Mouse (Mus musculus) thymus, adult 18-20 months (tissue): ENCODE results near the gene Pcolce.

Experiments used
- DNase-seq, 2 experiments: peaks; one replicate each; pipeline ENCODE4 v3.0.0; 2022; ENCODE audit warnings: mixed read lengths in 2 of 2

Gene Pcolce

GRCm38 (mm10) chr5:137613550-137613949 lies at the start of gene Pcolce:
Gene Pcolce, minus strand, starts transcription at chr5:137613784.
- no peak for DNase-seq

- DNase-seq = no peak
Measured at GRCm38 (mm10) chr5:137663057-137663456, 49.5 kb upstream of the Pcolce start.

GRCm38 (mm10) chr5:137660064-137660688 lies 46.6 kb upstream of the Pcolce start:
- DNase-seq = no peak

- no peak for DNase-seq
Measured at GRCm38 (mm10) chr5:137656977-137657376, 43.4 kb upstream of the Pcolce start.

- DNase-seq = no peak
Measured at GRCm38 (mm10) chr5:137654746-137655145, 41.2 kb upstream of the Pcolce start.

GRCm38 (mm10) chr5:137653366-137653765 lies 39.8 kb upstream of the Pcolce start:
- no peak for DNase-seq

- DNase-seq = no peak
Measured at GRCm38 (mm10) chr5:137652474-137652873, 38.9 kb upstream of the Pcolce start.

- DNase-seq = no peak
Measured at GRCm38 (mm10) chr5:137649669-137650571, 36.3 kb upstream of the Pcolce start.

- no peak for DNase-seq
Measured at GRCm38 (mm10) chr5:137649251-137649650, 35.7 kb upstream of the Pcolce start.

- DNase-seq = no peak
Measured at GRCm38 (mm10) chr5:137647827-137648601, 34.4 kb upstream of the Pcolce start.

- DNase-seq = no peak
Measured at GRCm38 (mm10) chr5:137645652-137646091, 32.1 kb upstream of the Pcolce start, which contains the start of gene Irs3. Gene Irs3, minus strand, starts transcription at chr5:137645714.

GRCm38 (mm10) chr5:137645091-137645651 lies 31.6 kb upstream of the Pcolce start:
- no peak for DNase-seq

- DNase-seq = no peak
Measured at GRCm38 (mm10) chr5:137644484-137644883, 30.9 kb upstream of the Pcolce start.

- DNase-seq = no peak
Measured at GRCm38 (mm10) chr5:137642886-137643285, 29.3 kb upstream of the Pcolce start.

GRCm38 (mm10) chr5:137641054-137641453 lies 27.5 kb upstream of the Pcolce start, which contains the start of gene Sap25:
Gene Sap25, plus strand, starts transcription at chr5:137641334.
- no peak for DNase-seq

GRCm38 (mm10) chr5:137639472-137639871 lies 25.9 kb upstream of the Pcolce start:
- no peak for DNase-seq

- no peak for DNase-seq
Measured at GRCm38 (mm10) chr5:137633397-137634084, 20.0 kb upstream of the Pcolce start.

GRCm38 (mm10) chr5:137631591-137631990 lies 18.0 kb upstream of the Pcolce start:
- DNase-seq = no peak

GRCm38 (mm10) chr5:137631171-137631570 lies 17.6 kb upstream of the Pcolce start:
- DNase-seq = peak; percentile 85 to 91

GRCm38 (mm10) chr5:137630602-137631001 lies 17.0 kb upstream of the Pcolce start:
- peak in 1 of 2 experiments; percentile 46 for DNase-seq

- peak in 1 of 2 experiments; percentile 64 for DNase-seq
Measured at GRCm38 (mm10) chr5:137629906-137630545, 16.4 kb upstream of the Pcolce start.
